Mouse (Mus musculus): ENCODE results near the gene Abtb1. TPM values are rescaled to one million over a fixed set of nuclear protein-coding genes. Genes with fewer than 3 reads are reported as not detected.
A peak's percentile ranks its signal among the peaks of the same experiment; 100 is the strongest.

Abtb1 gene
- total RNA-seq, 2 experiments from 2014 or later, result 18.7 to 21.0 TPM

DNA sequence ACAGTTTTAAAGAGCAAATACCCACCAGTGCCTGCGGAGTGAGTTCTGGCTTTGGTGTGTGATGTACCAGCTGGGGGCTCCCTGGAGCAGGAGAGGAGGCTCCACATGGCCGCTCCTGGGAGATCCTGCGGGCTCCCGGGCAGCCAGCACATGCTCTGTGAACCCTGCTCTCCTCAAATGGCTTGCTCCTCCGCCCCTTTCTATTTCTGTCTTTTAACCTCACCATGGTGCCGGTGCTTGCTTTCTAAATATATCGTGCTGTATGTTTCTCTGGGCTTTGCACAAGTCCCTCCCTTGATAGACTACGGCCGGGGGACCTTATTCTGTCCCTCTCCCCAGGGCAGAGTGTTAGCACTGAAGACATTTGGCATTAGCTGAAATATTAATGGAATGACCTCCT, 15.5 kb upstream of the Abtb1 start:
- peak; percentile 75 to 83 for DNase-seq
- intact Hi-C loops (cut with DNase I), result no loop called here

DNA sequence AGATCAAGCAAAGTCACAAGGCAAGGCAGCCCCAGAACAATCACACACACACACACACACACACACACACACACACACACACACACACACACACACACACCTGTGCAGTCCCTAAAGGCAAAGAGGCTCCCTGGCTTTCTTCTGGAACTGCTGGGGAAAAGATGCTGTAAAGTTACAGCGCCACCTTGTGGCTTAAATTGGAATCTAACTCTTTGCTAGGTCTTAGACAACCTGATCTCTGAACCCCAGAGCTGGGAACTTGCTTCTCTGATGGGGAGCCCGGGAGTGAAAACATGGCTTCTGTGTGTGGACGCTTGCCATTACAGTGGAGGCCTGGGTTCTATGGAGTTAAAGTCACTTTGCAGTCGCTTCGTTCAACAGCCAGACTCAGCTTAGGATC, 13.9 kb upstream of the Abtb1 start:
- intact Hi-C loops (cut with DNase I), result no loop called here
- peak; percentile 77 to 88 for DNase-seq

- intact Hi-C loops (cut with DNase I), result no loop called here
- DNase-seq, result no peak
Observed at GRCm38 (mm10) chr6:88854509-88854908, 12.7 kb upstream of the Abtb1 start.

GRCm38 (mm10) chr6:88850034-88850433, 8.2 kb upstream of the Abtb1 start:
- intact Hi-C loops (cut with DNase I), result no loop called here

GRCm38 (mm10) chr6:88849270-88849669, 7.5 kb upstream of the Abtb1 start:
- DNase-seq, result no peak
- intact Hi-C loops (cut with DNase I), result no loop called here

More at GRCm38 (mm10) chr6:88850034-88850433, 8.2 kb upstream of the Abtb1 start:
- peak in 1 of 2 experiments; percentile 50 for DNase-seq

DNA sequence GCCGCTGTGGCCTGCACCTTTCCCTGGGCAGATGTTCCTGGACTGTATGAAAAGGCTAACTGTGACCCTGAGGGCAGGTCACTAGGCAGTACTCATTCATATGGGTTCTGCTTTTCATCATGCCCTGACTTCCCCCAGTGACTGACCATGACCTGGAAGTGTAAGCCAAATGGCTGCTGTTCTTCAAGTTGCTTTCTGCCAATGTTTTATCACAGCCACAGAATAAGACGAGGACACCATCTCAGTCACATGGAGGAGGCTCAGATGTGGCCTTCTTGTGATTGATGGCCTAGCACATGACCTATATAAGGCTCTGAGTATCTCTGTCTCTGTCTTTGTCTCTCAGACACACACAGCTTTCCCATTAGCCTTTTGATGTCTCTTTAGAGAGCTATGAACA, 5.8 kb upstream of the Abtb1 start:
- no peak for DNase-seq
- intact Hi-C loops (cut with DNase I), result no loop called here

- no peak for DNase-seq
- intact Hi-C loops (cut with DNase I), result no loop called here
Observed at GRCm38 (mm10) chr6:88844901-88845565, 3.2 kb upstream of the Abtb1 start.

GRCm38 (mm10) chr6:88843781-88844725, 2.3 kb upstream of the Abtb1 start:
- DNase-seq, result no peak
- intact Hi-C loops (cut with DNase I), result no loop called here

DNA sequence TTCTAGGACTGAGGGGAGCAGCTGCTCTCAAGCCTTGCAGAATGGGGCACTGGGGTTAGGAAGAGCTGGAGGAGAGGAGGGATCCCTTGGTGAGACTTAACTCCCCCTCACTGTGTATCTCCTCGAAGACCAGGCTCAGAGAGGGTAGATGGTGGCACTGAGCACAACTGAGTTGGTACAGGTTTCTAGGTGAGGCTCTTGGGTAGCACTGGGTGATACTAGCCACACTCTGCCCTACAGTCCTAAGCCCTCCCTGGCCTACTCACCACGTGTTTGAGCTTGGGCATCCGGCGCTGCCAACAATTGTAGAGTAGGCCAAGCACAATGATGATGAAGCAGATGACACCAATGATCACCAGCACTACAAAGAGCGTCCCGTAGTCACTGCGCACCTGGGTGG, 1.5 kb upstream of the Abtb1 start:
- intact Hi-C loops (cut with DNase I), result no loop called here
- DNase-seq, result no peak

DNA sequence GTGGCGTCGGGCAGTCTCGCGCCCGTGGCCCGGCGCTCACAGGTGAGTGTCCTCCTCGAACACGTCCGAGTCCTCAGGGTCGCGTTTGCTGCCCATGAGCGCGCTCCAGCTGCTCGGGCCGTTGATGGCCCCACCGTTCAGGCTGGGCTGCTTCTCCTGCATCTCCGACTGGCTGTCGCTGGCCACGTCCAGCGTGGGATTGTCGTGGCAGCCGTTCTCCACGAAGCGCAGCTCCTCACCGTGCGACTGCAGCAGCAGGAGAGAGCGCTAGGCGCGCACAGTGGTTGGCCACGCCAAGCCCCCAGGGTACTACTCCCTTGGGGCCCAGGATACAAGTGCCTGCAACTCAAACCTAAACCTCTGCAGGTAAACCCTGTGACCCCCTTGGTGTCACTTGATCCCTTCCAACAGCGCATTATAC, 957 bp upstream of the Abtb1 start:
- intact Hi-C loops (cut with DNase I), result no loop called here
- no peak for DNase-seq

DNA sequence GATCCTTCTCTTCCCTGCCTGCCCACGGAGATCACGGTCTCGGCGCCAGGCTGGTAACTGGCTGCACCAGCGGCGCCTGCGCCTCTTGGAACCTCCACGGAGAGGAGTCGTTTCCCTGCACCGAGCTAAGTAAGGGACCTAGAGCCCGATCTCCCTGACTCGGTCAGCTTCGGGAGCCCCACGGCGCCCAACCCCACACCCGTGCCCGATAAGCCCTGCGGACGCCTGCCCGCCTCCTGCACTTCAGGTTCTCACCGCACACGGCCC, 337 bp downstream of the Abtb1 start:
- intact Hi-C loops (cut with DNase I), result no loop called here
- no peak for DNase-seq

GRCm38 (mm10) chr6:88840791-88841513, 832 bp downstream of the Abtb1 start:
- no peak for DNase-seq
- intact Hi-C loops (cut with DNase I), result no loop called here

- intact Hi-C loops (cut with DNase I), result no loop called here
- no peak for DNase-seq
Observed at GRCm38 (mm10) chr6:88840211-88840610, 1.6 kb downstream of the Abtb1 start.

- no peak for DNase-seq
- intact Hi-C loops (cut with DNase I), result no loop called here
Observed at GRCm38 (mm10) chr6:88839135-88839970, 2.4 kb downstream of the Abtb1 start.

GRCm38 (mm10) chr6:88838613-88839012, 3.2 kb downstream of the Abtb1 start:
- no peak for DNase-seq
- intact Hi-C loops (cut with DNase I), result no loop called here

DNA sequence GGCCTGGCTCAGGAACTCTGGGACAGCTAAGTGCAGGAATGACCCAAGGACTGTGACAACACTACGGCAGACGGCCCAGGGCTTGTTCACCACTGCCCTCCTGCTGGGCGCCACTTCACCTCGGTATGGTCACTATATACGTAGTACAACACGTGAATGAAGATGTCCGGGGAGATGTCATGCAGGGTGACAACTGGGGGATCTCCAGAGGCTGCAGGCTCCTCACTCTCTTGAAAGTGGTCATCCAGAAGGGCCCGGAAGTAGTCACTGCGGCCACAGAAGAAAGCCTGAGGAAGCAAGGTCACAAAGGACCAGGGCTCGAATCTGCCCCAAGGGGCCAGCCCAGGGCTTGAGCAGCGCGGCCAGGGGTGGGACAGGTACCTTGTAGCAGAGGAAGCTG, 3.8 kb downstream of the Abtb1 start:
- intact Hi-C loops (cut with DNase I), result no loop called here
- no peak for DNase-seq

GRCm38 (mm10) chr6:88836178-88836819, 5.5 kb downstream of the Abtb1 start:
- peak in 1 of 2 experiments; percentile 20 for DNase-seq
- intact Hi-C loops (cut with DNase I), result no loop called here

DNA sequence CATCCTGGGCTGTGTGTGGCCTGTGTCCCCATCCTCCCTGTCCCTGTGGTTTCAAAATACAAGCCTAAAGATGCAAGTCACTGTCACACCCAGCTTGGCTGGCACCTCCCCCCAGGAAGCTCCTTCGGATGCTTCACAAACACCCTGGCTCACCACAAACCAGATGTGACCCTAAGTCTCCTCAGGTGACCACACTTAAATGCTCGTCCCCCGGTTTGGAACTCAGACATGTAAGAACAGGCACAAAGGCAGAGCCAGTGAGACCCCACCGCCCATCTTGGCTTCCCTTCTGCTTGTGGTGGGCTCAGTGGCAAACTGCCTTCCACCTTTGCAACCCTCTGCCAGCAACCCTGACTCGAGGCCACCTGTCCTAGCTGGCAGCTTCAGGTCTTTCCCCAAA, 6.7 kb downstream of the Abtb1 start:
- intact Hi-C loops (cut with DNase I), result no loop called here
- peak in 1 of 2 experiments; percentile 9 for DNase-seq

DNA sequence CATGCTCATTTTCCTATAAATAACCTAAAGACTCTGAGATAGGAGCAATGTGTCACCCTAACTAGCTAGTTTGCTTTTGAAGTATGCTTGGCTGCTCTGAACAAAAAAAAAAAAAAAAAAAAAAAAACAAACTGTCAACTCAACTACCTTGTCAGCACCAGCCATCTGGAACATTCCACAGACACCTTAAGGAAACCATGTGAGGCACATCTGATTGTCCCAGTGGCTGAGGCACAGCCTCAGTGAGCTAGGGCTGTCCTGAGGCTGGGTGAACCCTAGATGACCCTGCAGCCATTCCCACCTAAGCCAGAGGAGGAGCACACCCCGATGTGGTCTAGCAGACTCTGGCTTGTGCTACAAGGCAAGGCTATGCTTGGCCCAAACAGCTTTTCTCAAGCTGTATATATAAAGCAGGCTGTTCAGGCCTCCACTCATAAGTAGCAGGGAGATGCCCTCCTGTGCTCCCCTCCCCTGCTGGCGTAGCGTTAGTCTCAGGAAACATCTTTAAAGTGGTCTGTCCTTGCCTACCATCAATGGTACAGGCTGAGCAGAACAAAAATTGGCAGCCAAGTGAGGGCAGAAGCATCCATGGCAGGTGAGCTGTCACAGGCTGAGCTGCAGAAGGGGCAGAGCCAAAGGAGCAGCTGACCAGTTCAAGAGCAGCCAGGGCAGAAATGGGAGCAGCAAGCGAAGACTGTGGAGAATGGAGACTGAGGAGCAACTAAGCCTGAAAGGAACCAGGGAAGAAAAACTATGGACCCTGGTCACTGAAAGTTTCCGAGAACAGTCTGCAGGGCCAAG, 8.2 kb downstream of the Abtb1 start:
- intact Hi-C loops (cut with DNase I), result loop anchor here (5.0 kb wide), 1 partner anchor 271 kb away; no protein-coding TSS in a partner anchor
- DNase-seq, result peak in 1 of 2 experiments; percentile 46

All from heart, postnatal 10 days (tissue).